Mouse (Mus musculus): Measurements from ENCODE around the gene Ndufv3.
"Not testable (repeated sequence)": the region's sequence is repeated elsewhere in the genome, so short reads cannot be mapped to it uniquely, and the experiment has no call there.

Gene Ndufv3

GRCm38 (mm10) chr17:31512593-31512992 is 7.3 kb upstream of the Ndufv3 start:
- DNase-seq = no peak

GRCm38 (mm10) chr17:31514696-31515095 is 5.2 kb upstream of the Ndufv3 start:
- DNase-seq = no peak

GRCm38 (mm10) chr17:31519344-31519945 is 470 bp upstream of the Ndufv3 start:
- DNase-seq = no peak

DNA sequence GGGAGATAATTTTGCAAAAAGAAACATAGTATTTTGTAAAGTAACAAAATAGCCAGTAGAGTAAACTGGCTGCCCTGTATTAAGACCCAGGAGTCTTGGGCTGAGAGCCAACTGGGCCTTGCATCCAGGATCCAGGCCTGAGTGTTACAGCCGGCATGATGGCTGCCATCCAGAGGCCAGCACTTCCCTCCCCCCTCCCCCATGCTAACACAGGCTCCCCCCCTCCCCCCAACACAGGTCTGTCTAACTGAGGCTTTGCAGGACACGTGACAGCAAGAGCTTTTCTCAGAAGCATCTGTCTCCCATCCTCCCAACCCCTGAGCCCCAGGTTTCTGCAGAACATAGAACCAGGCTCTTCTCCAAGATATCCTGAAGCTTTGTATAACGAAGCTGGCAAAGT is 980 bp downstream of the Ndufv3 start:
- peak; percentile 84 to 93 for DNase-seq

GRCm38 (mm10) chr17:31521948-31522347 is 2.0 kb downstream of the Ndufv3 start:
- peak; percentile 47 to 68 for DNase-seq

DNA sequence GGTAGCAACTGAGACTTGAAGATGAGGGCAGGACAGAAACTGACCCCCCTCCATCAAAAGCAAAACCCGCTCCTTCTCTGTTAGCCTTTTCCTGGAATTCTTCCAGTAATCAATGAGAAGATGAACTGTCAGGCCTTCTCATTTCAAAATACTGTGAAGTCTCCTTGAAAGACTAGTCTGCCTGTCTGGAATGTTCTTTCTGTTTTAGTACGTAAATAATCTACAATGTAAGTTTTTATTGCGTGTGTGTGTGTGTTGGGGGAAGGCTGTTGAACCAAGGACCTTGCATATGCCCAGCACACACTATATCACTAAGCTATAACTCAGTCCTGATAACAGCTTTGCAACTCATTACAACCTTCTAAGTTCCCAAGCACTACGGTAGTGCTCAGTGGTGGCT is 5.2 kb downstream of the Ndufv3 start:
- DNase-seq = no peak

DNA sequence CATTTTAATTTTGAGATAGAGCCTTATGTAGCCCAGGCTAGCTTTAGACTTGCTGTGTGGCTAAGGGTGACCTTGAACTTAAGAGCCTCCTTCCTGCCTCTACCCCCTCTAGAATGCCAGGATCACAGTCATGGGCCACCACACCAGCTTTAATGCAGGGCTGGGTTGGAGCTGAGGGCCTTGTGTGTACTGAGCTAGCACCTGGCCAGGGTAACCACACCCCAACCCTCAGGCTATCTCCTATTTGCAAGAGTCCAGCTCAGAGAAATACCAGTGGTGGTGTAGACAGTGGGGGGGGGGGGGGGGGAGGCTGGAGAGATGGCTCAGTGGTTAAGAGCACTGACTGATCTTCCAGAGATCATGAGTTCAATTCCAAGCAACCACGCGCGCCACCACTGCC is 5.9 kb downstream of the Ndufv3 start:
- DNase-seq = no peak

- peak in 1 of 2 experiments; percentile 52 for DNase-seq
Measured at GRCm38 (mm10) chr17:31529314-31529713, 9.4 kb downstream of the Ndufv3 start.

GRCm38 (mm10) chr17:31531441-31532158 is 11.7 kb downstream of the Ndufv3 start:
- no peak for DNase-seq

- not testable (repeated sequence) for DNase-seq
Measured at GRCm38 (mm10) chr17:31532331-31532730, 12.4 kb downstream of the Ndufv3 start.

- no peak for DNase-seq
Measured at GRCm38 (mm10) chr17:31535358-31535757, 15.4 kb downstream of the Ndufv3 start.

DNA sequence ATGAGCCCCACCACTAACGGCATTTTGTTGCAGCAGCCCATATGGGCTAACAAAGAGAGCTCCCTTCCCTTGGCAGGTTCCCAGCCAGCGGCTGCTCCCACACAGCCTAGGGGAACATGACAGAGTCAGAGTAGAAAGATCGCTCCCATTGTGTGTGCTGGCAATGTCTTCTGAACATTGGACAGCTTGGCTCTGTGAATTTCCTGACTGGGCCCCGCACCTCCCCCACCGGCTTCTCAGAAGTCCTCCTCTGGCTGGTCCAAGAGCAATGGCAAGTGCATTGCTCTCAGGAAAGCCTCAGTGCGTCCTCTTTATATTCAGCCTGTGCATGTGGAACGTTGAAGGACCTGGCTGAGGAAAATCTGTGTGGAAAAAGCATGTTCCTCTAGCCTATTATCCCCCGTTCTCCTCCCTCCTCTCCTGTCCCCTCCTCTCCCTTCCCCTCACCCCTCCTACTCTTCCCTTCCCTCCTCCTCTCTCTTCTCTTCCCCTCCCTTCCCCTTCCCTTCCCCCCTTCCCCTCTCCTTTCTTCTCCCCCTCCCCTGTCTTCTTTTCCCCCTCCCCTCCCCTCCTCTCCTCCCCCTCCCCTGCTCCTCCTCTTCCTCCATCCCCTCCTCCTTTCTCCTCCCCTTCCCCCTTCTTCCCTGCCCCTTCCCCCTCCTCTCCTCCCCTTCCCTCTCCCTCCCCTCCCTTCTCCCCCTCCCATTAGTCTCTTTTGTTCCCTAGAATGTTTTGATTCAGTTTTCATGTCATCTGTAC is 16.1 kb downstream of the Ndufv3 start:
- DNase-seq = peak; percentile 21 to 48

DNA sequence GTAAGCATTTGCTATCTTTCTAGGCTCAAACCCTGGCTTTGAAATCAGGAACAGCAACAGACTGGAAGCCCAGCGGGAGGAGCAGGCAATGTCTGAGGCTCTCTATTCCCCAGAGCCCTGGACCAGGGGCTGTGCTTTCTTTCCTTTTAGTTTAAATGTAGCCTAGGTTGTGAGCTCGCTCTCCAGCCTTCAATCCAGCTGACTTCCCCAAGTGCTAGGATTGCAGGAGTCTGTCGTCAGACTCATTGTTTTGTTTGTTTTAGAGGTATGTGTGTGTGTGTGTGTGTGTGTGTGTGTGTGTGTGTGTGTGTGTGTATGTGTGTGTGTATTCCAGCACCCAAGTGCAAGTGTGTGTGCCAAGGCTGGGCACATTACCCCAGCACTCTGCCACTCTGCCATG is 20.2 kb downstream of the Ndufv3 start:
- no peak for DNase-seq

DNA sequence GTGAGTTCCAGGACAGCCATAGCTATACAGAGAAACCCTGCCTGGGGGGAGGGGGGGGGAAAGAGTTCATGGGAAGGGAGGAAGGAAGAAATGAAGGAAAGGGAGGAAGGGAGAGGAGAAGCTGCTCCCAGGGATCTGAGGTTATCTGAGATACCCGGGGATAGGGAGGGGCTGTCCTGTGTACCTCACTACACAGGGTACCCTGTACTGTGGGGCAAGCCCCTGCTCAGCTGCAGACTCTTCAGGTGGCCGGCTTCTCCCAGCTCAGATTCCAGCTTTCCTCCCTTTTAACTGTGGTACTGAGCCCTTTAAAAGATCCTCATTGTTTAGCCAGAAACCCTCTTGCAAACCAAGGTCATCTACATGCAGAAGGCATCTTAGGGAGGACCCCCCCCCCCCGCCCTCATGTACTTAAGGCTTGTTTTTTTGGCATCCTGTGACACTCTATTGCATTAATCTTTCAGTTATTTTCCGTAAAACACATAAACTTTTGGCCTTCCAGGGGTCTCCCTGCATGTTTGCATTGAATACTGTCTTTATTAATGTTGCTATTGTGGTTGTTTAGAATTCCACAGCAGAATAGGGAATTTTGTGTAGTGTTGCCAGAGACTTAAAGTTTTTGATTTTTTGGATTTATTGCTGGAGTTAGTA is 21.0 kb downstream of the Ndufv3 start:
- no peak for DNase-seq

DNA sequence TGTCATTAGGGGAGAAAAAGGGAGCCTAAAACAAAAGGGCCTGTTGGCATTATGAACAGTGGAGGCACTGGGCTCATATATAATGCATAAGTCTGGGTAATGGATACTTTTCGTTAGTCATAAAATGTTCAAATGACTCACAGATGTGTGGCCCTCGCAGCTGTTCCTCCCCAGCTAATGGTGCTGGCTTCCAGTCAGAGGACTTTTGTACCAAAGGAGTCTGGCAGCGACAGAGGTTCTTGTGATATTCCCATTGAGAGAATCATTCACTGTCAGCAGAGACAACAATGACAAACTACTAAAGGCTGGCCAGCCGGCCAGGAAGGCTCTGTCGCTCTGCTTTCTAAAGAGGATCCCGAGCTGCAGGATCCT is 21.5 kb downstream of the Ndufv3 start:
- no peak for DNase-seq

DNA sequence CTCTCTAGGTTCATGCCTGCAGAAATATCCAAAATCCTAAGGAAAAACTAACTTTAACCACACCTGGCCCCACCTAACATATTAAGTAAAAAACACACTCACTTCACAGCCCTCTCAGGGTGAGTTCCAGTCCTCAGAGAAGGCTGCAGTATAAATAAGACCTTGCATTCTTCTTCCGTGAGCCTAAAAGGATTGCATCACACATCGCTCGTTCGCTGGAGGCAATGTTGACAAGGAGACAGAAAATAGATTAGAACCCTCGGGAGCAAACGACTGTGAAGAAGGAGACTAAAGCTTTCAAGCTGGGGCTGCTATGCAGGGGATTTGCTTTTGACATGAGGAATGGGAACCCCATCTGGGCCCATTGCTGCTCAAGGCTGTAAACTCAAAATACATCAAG is 23.7 kb downstream of the Ndufv3 start:
- DNase-seq = no peak

DNA sequence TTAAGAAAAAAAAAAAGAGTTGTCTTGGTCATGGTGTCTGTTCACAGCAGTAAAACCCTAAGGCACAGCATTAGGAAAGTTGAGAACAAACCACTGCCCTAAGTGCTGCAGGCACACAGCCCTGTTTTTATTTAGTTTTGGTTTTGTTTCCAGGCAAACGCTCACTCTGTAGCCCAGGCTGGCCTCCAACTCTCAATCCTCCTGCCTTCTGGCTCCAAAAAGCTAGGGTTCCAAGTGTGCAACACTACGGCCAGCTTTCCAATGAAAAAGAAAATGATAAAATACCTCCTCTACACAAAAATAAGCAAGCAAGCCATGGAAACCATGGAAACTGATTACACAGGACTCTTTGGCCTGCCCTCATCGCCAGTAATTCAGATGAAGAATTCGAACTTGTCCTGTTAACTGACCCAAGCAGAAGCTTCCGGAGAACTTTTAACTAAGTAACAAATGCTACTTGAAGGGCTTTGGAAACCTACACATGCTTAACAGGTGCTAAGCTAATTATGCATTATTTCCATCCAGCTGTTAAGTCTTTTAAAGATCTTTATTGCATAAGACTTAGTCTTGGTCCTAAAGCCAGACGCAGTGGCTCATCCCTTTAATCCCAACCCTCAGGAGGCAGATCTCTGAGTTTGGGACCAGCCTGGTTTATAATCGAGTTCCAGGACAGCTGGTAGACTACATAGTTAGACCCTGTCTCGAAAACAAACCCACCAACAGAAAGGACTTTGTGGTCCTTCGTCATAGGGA is 26.7 kb downstream of the Ndufv3 start:
- DNase-seq = no peak

DNA sequence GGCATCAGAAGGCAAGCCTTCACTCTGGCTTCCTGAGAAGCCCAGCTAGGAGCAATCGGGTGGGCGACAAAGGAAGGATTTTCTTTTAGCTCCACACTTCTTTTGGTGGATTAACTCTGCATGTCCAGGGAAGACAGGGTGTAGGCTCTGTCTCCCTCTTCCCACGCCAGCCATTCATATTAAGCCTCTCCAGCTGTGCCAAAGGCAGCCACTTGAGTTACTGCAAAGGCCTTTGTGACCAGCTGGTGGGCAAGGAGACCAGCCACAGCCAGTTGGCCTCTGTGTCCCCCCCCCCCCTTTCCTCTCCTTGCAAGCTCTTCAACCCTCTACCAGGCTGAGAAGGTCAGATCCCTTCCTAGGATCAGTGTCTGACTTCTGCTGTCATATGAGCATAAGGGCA is 28.1 kb downstream of the Ndufv3 start:
- no peak for DNase-seq

- no peak for DNase-seq
Measured at GRCm38 (mm10) chr17:31549389-31549788, 29.5 kb downstream of the Ndufv3 start.

- not testable (repeated sequence) for DNase-seq
Measured at GRCm38 (mm10) chr17:31552601-31553000, 32.7 kb downstream of the Ndufv3 start.

DNA sequence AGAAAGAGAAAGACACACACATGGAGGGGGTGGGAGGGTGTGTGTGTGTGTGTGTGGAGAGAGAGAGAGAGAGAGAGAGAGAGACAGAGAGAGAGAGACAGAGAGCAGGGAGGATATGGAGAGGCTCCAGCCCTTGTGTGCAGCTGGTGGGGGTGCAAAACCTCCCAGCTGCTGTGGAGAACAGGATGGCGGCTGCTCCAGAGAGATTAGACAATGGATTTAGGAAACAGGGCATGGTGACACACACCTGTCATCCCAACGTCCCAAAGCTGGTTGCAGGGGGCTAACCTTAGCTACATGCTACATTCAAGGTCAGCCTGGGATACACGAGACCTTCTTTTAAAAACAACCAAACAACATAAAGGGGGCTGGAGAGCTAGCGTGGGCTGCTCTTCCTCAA is 36.3 kb downstream of the Ndufv3 start:
- DNase-seq = no peak

DNA sequence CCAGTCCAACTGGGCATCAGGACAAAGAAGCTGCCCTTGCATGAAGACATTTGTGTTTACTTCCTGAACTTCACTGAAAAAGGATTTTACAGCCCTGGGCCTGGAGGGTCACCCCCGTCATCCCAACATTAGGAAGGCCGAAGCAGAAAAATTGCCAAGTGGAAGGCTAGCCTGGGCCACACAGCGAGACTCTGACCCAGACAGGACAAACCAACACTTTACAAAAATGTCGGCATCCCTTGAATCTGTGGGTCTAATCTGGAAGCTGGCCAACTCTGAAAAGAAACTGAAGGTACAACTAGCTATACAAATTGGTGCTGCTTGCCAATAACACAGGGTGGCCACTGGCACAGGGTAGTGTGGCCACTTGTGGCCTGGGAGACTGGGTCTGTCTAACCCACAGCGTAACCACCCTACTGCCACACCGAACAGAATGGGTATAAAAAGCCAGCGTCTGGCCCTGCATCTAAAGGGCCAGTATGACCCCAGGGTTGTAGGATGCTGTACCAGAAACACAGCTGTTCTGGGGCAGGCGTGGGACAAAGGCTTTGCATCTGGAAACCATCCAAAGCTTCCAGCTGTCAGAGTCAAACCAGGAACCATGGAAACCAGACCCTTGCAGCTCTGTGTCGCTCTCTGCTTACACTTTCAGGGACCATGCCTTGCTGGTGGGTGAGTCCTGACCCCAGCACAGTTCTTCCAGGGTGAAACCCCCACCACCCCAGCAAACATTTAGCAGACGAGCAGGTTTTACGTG is 37.4 kb downstream of the Ndufv3 start:
- DNase-seq = no peak

All from cerebellum, postnatal 25 days (tissue).